Mouse (Mus musculus) frontal cortex, postnatal 36 days (tissue): Measurements from ENCODE around the gene Cnga4.
"Not testable (repeated sequence)": the region's sequence is repeated elsewhere in the genome, so short reads cannot be mapped to it uniquely, and the experiment has no call there.

ENCODE experiments used
- DNase-seq, 2 experiments: peaks; one replicate each; pipeline ENCODE4 v3.0.0; 2022; ENCODE audit warnings: low spot score in 2 of 2

Gene Cnga4

DNA sequence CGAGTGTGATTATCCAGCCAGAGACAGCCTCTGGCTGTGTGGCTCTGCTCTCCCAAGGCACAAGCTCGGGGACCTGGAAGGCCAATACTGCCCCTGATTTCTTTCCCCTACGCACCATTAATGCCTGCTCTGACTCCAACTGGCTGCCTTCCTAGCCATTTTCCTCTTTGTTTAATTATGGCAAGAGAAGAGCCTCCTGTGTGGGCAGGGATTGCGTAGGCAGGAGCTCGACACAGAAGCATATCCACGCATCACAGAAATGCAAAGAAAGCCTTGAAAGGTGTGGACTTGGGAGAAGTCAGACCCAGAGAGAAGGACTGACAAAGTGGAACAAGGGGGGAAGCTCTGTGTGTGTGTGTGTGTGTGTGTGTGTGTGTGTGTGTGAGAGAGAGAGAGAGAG, 10.0 kb downstream of the Cnga4 start:
- peak in 1 of 2 experiments; percentile 45 for DNase-seq

DNA sequence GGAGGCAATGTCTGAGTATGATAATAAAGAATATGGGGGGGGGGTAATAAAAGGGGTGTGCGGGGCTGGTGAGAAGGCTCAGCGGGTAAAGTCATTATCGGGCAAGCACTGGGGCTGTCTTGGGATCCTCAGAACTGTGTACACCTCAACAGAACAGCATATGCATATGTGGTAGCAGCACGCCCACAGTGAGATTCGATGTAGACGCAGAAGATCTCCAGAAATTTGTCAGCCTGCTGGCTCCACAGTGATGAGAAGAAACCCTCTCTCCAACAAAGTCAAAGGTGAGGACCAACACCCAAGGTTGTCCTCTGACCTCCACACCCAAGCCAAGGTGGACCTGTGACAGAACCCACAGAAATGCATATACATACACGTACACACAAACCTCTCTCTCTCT, 12.2 kb downstream of the Cnga4 start:
- DNase-seq = no peak

DNA sequence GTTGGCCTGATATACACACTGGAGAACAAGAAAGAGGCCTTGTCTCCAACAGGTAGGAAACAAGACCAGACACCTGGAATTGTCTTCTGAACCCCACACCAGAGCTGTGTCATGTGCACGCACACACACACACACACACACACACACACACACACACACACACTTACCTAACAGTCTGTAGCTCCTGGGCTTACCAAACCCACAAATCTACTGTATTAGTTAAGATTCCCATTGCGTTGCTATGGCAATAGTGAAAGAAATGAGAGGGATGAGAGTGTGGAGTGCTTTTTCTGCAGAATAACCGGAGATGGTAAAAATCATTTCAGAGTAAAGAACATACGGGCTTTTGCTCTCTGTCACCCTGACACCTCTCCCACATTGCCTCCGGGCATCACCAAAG, 13.7 kb downstream of the Cnga4 start:
- DNase-seq = no peak

DNA sequence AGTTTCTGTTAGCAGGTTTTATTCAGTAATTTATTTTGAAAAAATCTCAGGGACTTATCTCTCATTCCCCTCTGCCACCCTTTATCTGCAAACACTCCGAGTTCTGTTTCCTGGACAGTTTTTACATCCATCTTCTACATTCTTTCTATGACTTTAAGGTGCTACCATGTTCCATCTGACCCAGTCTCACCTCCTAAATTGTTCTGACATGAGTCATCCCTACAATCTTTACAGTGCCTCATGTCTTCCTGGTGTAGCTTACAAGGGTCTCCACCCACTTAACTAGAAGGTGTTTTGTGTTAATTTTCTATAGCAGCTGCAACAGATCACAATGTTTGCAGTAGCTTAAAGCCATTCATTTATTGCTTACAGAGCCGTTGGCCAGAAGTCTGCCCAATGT, 16.5 kb downstream of the Cnga4 start:
- no peak for DNase-seq

DNA sequence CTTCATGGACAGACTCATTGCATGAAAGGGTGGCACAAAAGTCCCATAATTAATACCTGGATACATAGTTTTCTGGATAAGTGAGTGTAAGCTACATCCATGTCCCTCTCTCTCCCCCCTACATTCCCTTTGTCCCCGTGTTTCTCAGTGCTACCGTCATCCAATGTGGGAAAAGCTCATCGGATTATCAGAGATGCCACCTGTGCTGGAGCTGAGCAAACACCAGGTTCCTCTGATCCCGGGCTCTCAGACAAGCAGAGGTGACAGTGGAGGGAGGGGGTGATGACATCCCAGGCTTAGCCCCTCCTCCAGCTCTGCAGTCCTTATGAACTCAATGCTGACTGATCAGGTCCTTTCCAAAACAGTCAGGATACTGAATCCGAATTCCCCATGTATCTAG, 20.0 kb downstream of the Cnga4 start:
- DNase-seq = no peak

DNA sequence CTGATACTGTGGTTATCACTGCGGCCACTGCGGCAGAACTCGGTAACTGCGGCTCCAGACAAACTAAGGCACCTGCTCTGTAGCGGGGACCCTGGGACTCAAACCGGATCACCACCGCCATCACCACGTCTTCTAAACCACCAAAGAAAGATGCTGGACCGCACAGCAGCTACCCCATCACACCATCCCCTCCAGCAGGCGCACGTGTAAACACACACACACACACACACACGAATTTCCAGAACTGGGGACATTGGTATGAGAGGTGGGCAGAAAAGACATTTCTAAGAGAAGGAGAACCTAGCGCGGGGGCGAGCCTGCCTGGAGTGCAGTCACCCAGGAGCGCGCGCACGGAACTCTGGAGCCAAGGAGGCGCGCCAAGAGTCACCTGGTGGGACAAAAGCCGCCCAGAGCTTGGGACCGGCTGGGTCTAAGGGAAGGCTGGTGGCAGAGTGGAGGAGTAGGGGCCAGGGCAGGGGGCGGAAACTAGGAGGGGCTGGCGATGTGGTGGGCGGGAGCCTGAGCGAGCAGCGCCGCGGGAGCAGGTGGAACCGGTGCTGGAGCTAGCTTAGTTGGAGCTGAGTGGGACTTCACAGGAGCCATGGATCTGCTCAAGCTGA, 21.2 kb downstream of the Cnga4 start, which contains the start of gene Cckbr:
TSS of gene Cckbr (plus strand) at position 308 of the 620 bp plus-strand sequence.
- DNase-seq = peak; percentile 66

DNA sequence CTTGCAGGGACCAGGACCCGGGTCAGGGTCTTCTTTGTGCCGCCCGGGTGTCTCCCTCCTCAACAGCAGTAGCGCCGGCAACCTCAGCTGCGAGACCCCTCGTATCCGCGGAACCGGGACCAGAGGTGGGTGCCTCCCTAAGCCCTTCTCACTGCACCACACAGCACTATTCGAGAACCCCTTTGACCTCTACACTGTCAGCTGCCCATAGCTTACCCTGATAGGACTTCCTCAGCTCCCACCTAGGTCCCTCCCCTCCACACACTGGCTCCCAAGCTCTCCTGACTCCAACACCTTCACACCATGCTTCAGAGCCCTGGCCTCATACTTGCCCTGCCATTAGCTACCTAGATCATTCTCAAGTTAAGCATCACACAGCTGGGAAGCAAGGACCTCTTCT, 21.7 kb downstream of the Cnga4 start:
- no peak for DNase-seq

DNA sequence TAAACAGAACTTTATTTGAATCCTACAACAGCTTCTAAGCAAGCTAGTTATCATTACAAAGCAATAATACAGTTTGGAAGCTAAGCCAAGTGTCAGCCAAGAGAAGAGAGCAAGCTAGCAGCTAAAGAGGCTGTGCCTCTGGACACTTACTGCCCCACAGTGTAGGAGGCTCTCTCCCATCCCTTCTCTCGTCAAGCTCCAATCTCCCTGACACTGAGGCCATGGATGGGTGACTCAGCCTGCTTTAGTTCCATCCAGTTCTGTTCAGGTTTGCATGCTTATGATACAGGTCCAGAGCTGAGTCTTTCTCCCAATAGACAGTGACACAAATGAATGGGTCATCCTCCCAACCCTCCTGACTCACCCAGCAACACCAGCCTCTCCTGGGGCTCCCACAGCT, 27.7 kb downstream of the Cnga4 start:
- no peak for DNase-seq

DNA sequence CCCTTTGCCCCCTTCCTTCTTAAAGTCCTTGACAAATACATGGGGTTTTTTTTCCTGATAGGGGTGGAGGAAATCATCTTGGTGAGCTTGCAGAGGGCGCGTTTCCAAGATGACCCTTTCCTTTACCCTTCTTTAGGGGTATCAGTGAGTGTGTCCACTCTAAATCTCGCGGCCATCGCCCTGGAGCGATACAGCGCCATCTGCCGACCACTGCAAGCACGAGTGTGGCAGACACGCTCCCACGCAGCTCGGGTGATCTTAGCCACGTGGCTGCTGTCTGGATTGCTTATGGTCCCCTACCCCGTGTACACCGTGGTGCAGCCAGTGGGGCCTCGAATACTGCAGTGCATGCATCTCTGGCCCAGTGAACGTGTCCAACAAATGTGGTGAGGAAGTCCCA, 29.5 kb downstream of the Cnga4 start:
- no peak for DNase-seq

DNA sequence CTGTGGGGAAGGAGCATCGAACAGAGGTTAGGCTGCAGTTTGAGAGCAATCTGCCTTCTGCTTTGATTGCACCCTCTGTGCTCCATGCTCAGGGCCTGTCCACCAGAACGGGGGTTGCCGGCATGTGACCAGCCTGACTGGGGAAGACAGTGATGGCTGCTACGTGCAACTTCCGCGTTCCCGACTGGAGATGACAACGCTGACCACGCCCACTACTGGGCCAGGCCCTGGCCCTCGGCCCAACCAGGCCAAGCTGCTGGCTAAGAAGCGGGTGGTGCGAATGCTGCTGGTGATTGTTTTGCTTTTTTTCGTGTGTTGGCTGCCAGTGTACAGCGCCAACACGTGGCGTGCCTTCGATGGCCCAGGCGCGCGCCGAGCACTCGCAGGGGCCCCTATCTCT, 30.4 kb downstream of the Cnga4 start:
- no peak for DNase-seq

DNA sequence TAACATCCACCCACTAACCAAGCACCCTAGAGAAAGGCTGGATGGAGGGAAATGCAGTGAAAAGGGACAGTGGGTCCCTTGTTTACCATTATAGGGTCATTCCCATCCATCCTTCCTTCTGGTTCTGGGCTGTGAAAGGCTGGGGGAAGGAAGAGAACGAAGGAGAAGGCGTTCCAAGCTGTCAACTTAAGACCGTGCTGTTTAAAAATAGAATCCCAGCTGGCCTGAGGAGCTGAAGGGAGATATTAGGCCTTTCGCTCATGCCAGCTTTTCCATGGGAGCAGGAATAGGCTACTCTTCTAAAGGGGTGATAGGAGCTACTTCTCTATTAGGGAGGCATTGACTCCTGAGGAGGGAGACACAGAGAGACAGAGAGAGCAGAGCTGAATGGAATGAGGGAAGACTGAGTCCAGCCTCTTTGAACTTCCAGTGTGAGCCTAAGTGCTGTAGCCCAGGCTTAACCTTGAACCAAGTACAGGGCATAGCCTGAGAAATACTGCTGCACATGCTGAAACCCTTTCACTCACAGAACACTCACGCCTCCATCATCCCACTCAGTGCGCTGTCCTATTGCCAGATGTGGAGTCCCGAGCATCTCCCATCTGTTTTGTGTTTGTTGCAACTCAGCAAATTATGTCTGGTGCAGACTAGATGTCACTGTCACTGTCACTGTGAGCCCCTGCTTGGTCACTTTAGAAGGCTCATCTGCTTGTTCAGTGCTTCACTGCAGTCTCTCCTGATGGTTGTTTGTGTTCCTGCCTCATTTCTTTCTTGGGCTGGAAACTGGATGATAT, 33.8 kb downstream of the Cnga4 start:
- DNase-seq = peak in 1 of 2 experiments; percentile 72

DNA sequence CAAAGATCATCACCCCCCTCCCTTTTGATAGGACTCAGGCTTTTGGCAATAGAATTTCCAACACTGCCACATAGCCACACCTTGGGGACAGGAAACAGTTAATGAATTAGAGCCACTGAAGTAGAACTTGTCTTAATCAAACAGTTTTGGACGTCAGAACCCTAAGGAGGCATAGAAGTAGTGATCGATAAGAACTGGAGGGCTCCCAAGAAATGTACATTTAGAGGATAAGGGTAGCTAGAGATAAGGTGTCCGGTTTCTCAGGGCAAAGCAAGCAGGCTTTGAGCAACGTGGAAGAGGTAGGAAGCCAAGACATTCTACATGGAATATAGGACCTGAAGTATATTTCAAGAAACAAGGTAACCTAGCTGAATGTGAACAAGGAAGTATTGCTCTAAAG, 37.1 kb downstream of the Cnga4 start:
- DNase-seq = no peak

DNA sequence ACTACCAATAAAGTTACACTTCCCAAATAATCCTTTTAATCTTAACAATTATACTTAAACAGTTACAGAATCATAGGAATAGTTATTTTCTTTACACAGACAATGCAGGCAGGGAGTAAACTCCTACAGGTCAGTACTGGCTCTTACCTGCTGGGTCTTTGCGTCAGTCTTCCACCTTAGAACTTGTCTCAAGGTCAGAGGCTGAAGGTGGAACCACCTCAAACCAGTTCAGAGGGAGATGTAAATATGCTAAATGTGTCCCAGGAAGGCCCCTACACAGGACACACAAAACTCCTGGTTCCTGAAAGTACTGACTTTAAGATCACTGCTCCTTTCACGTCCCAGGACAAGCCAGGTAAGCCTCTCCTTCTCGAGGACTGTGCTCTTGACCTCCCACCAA, 40.7 kb downstream of the Cnga4 start:
- no peak for DNase-seq

DNA sequence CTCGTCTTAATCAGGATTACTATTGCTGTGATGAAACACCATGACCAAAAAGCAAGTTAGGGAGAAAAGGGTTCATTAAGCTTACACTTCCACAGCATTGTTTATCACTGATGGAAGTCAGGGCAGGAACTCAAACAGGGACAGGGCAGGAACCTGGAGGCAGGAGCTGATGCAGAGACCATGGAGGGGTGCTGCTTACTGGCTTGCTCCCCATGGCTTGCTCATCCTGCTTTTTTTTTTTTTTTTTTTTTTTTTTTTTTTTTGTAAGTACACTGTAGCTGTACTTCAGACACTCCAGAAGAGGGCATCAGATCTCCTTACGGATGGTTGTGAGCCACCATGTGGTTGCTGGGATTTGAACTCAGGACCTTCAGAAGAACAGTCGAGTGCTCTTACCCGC, 49.0 kb downstream of the Cnga4 start:
- not testable (repeated sequence) for DNase-seq
